Mouse (Mus musculus): ENCODE measurements around the gene Prpf19. TPM values are rescaled to one million over a fixed set of nuclear protein-coding genes. Genes with fewer than 3 reads are reported as not detected.

The Prpf19 gene
- total and polyA plus RNA-seq, 2 experiments: 95.5 to 184 TPM

- Histone ChIP-seq H3K4me1 (ENCODE audit: control insufficient read depth, insufficient read depth, low read length) (no peaks in the 10 kb centered on the region), H3K27ac (replicated peaks; ENCODE audit: insufficient read depth, low read depth, low read length) (no peak overlapping the region), H3K79me2 (ENCODE audit: control insufficient read depth, insufficient read depth, low read length) (no peaks in the 10 kb centered on the region), H3K27me3 (ENCODE audit: control insufficient read depth, insufficient read depth, low read length) (no peaks in the 10 kb centered on the region), H3K36me3 (ENCODE audit: control insufficient read depth, insufficient read depth, low read length) (peaks cover 17% of the 10 kb centered on the region), H3K4me3 (ENCODE audit: insufficient read depth, low read depth, low read length) (peak overlapping the region; percentile 68), H3K9ac (ENCODE audit: low read depth, low read length) (peak overlapping the region; percentile 61)
- TF ChIP-seq CTCF (IDR thresholded peaks at IDR 0.05; ENCODE audit: low read depth, low read length) (no peak), POLR2A (IDR thresholded peaks at IDR 0.05; ENCODE audit: extremely low read depth, insufficient read depth, low read length) (0 out of 2 replicates have a peak, but pooled peaks have one; percentile 9)
- DNase-seq (ENCODE audit: extremely low read depth, low read depth, low spot score): peak; percentile 20
- WGBS: 2% methylated on average over 43 of the region's 43 CpGs
Observed at GRCm38 (mm10) chr19:10869241-10869885, 25.7 kb upstream of the Prpf19 start.

GRCm38 (mm10) chr19:10869886-10870527 is 25.0 kb upstream of the Prpf19 start, which contains the start of gene Tmem132a:
TSS of gene Tmem132a (minus strand) at chr19:10869940.
- no peak for DNase-seq (ENCODE audit: extremely low read depth, low read depth, low spot score)
- no peaks in the 10 kb centered on the region for H3K79me2 ChIP-seq (ENCODE audit: control insufficient read depth, insufficient read depth, low read length)
- H3K36me3 ChIP-seq (ENCODE audit: control insufficient read depth, insufficient read depth, low read length): peaks cover 17% of the 10 kb centered on the region
- H3K4me1 ChIP-seq (ENCODE audit: control insufficient read depth, insufficient read depth, low read length): no peaks in the 10 kb centered on the region
- TF ChIP-seq CTCF (IDR thresholded peaks at IDR 0.05; ENCODE audit: low read depth, low read length): no peak
- TF ChIP-seq POLR2A (IDR thresholded peaks at IDR 0.05; ENCODE audit: extremely low read depth, insufficient read depth, low read length): no peak
- no peaks in the 10 kb centered on the region for H3K27me3 ChIP-seq (ENCODE audit: control insufficient read depth, insufficient read depth, low read length)
- no peak within 1 kb of the TSS for H3K27ac ChIP-seq (replicated peaks; ENCODE audit: insufficient read depth, low read depth, low read length)
- peak within 1 kb of the TSS; percentile 68 for H3K4me3 ChIP-seq (ENCODE audit: insufficient read depth, low read depth, low read length)
- WGBS: 10% methylated on average over 8 of the region's 8 CpGs
- H3K9ac ChIP-seq (ENCODE audit: low read depth, low read length): peak within 1 kb of the TSS; percentile 61

- no peak for DNase-seq (ENCODE audit: extremely low read depth, low read depth, low spot score)
- Histone ChIP-seq H3K4me1 (ENCODE audit: control insufficient read depth, insufficient read depth, low read length) (no peaks in the 10 kb centered on the region), H3K27ac (replicated peaks; ENCODE audit: insufficient read depth, low read depth, low read length) (no peak overlapping the region), H3K79me2 (ENCODE audit: control insufficient read depth, insufficient read depth, low read length) (no peaks in the 10 kb centered on the region), H3K9ac (ENCODE audit: low read depth, low read length) (no peak overlapping the region), H3K27me3 (ENCODE audit: control insufficient read depth, insufficient read depth, low read length) (no peaks in the 10 kb centered on the region), H3K4me3 (ENCODE audit: insufficient read depth, low read depth, low read length) (no peak overlapping the region), H3K36me3 (ENCODE audit: control insufficient read depth, insufficient read depth, low read length) (peaks cover 17% of the 10 kb centered on the region)
- 95% methylated on average over 3 of the region's 3 CpGs for whole genome bisulfite sequencing
- TF ChIP-seq CTCF (IDR thresholded peaks at IDR 0.05; ENCODE audit: low read depth, low read length): no peak
- TF ChIP-seq POLR2A (IDR thresholded peaks at IDR 0.05; ENCODE audit: extremely low read depth, insufficient read depth, low read length): no peak
Observed at GRCm38 (mm10) chr19:10870676-10871075, 24.4 kb upstream of the Prpf19 start.

GRCm38 (mm10) chr19:10871328-10871961 is 23.6 kb upstream of the Prpf19 start:
- TF ChIP-seq CTCF (IDR thresholded peaks at IDR 0.05; ENCODE audit: low read depth, low read length) (no peak), POLR2A (IDR thresholded peaks at IDR 0.05; ENCODE audit: extremely low read depth, insufficient read depth, low read length) (no peak)
- Histone ChIP-seq H3K79me2 (ENCODE audit: control insufficient read depth, insufficient read depth, low read length) (no peaks in the 10 kb centered on the region), H3K36me3 (ENCODE audit: control insufficient read depth, insufficient read depth, low read length) (peaks cover 17% of the 10 kb centered on the region), H3K4me3 (ENCODE audit: insufficient read depth, low read depth, low read length) (no peak overlapping the region), H3K27ac (replicated peaks; ENCODE audit: insufficient read depth, low read depth, low read length) (no peak overlapping the region), H3K9ac (ENCODE audit: low read depth, low read length) (no peak overlapping the region), H3K27me3 (ENCODE audit: control insufficient read depth, insufficient read depth, low read length) (no peaks in the 10 kb centered on the region), H3K4me1 (ENCODE audit: control insufficient read depth, insufficient read depth, low read length) (no peaks in the 10 kb centered on the region)
- DNase-seq (ENCODE audit: extremely low read depth, low read depth, low spot score): no peak
- WGBS: 88% methylated on average over 14 of the region's 14 CpGs

- Histone ChIP-seq H3K27me3 (ENCODE audit: control insufficient read depth, insufficient read depth, low read length) (no peaks in the 10 kb centered on the region), H3K4me1 (ENCODE audit: control insufficient read depth, insufficient read depth, low read length) (peaks cover 8% of the 10 kb centered on the region; the same call in 1 of the 2 replicates), H3K4me3 (ENCODE audit: insufficient read depth, low read depth, low read length) (no peak overlapping the region), H3K9ac (ENCODE audit: low read depth, low read length) (no peak overlapping the region), H3K79me2 (ENCODE audit: control insufficient read depth, insufficient read depth, low read length) (peaks cover 20% of the 10 kb centered on the region; the same call in 1 of the 2 replicates), H3K36me3 (ENCODE audit: control insufficient read depth, insufficient read depth, low read length) (peaks cover 9% of the 10 kb centered on the region), H3K27ac (replicated peaks; ENCODE audit: insufficient read depth, low read depth, low read length) (no peak overlapping the region)
- no peak for TF ChIP-seq CTCF (IDR thresholded peaks at IDR 0.05; ENCODE audit: low read depth, low read length)
- WGBS: 91% methylated on average over 7 of the region's 7 CpGs
- no peak for DNase-seq (ENCODE audit: extremely low read depth, low read depth, low spot score)
Observed at GRCm38 (mm10) chr19:10878201-10878837, 16.7 kb upstream of the Prpf19 start.

Measured in liver, adult 2 months (tissue).